Mouse (Mus musculus): ENCODE measurements at regions not wholly inside any gene's neighbourhood (a gene's known extent, or its start where the extent isn't known, plus 50 kb on each side); places are given as distances from the start of the nearest gene placed in this dataset.

- DNase-seq (ENCODE audit: low spot score in 2 of 2) = peak in 1 of 2 experiments; percentile 60
These were observed 73.0 kb upstream of the 4931429L15Rik start for GRCm38 (mm10) chr9:46392641-46393321.

GRCm38 (mm10) chr9:46389741-46390140 is 70.0 kb upstream of the 4931429L15Rik start:
- peak in 1 of 2 experiments; percentile 35 for DNase-seq (ENCODE audit: low spot score in 2 of 2)

- no peak for DNase-seq (ENCODE audit: low spot score in 2 of 2)
These were observed 69.2 kb upstream of the 4931429L15Rik start for GRCm38 (mm10) chr9:46388677-46389676.

DNA sequence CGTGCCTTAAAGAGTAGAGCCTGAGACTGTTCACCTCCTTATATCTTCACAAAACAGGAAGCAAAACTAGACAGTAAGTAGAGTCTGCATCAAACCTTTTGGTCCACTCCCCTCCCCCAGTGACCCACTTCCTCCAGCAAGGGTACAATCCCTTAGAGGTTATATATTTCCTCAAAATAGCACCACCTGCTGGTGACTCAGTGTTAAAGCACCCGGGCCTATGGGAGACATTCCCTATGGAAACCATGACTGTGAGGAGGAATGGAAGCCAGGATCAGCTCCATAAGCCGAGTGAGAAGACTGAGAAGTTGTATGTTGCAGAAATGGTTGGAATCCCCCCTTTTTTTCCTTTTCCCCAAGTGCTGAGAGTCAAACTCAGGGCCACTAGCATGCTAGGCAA is 66.5 kb upstream of the 4931429L15Rik start:
- no peak for DNase-seq (ENCODE audit: low spot score in 2 of 2)

GRCm38 (mm10) chr9:46381342-46381741 is 61.6 kb upstream of the 4931429L15Rik start:
- DNase-seq (ENCODE audit: low spot score in 2 of 2) = no peak

GRCm38 (mm10) chr9:46379453-46379852 is 59.7 kb upstream of the 4931429L15Rik start:
- no peak for DNase-seq (ENCODE audit: low spot score in 2 of 2)

DNA sequence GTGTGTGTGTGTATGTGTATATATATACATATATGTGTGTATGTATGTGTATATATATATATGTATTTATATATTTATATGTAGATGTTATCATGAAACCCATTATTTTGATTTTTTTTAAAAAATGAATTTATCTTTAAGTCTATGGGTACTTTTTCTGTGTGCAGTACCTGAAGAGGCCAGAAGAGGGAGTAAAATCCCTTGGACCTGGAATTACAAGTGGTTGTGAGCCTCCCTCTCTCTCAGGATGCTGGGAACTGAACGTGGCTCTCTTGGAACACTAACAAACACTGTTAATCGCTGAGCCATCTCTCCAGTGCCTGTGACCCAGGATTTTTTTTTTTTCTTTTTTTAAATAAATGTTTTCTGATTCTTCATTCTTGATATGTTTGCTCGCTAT is 58.6 kb upstream of the 4931429L15Rik start:
- no peak for DNase-seq (ENCODE audit: low spot score in 2 of 2)
